Mouse (Mus musculus) fibroblast of lung, adult 2 months (primary cell): ENCODE data around the gene Cnga4.
"Not testable (repeated sequence)": the region's sequence is repeated elsewhere in the genome, so short reads cannot be mapped to it uniquely, and the experiment has no call there.

Source experiments
- DNase-seq: peaks from one replicate; pipeline ENCODE4 v3.0.0-alpha.2; 2011; ENCODE audit warnings: low read depth

Cnga4 gene

GRCm38 (mm10) chr7:105416529-105416928 is 12.2 kb downstream of the Cnga4 start:
- DNase-seq, result no peak

- DNase-seq, result no peak
Observed at GRCm38 (mm10) chr7:105418106-105418505, 13.7 kb downstream of the Cnga4 start.

GRCm38 (mm10) chr7:105420903-105421302 is 16.5 kb downstream of the Cnga4 start:
- no peak for DNase-seq

GRCm38 (mm10) chr7:105424368-105424767 is 20.0 kb downstream of the Cnga4 start:
- no peak for DNase-seq

- DNase-seq, result no peak
Observed at GRCm38 (mm10) chr7:105425424-105426043, 21.2 kb downstream of the Cnga4 start, which contains the start of gene Cckbr. Cckbr (plus strand) TSS chr7:105425731.

- no peak for DNase-seq
Observed at GRCm38 (mm10) chr7:105426051-105426450, 21.7 kb downstream of the Cnga4 start.

GRCm38 (mm10) chr7:105432058-105432457 is 27.7 kb downstream of the Cnga4 start:
- DNase-seq, result no peak

- no peak for DNase-seq
Observed at GRCm38 (mm10) chr7:105433859-105434258, 29.5 kb downstream of the Cnga4 start.

- DNase-seq, result no peak
Observed at GRCm38 (mm10) chr7:105434798-105435197, 30.4 kb downstream of the Cnga4 start.

GRCm38 (mm10) chr7:105437979-105438772 is 33.8 kb downstream of the Cnga4 start:
- DNase-seq, result no peak

GRCm38 (mm10) chr7:105441426-105441825 is 37.1 kb downstream of the Cnga4 start:
- DNase-seq, result no peak

- no peak for DNase-seq
Observed at GRCm38 (mm10) chr7:105445076-105445475, 40.7 kb downstream of the Cnga4 start.

GRCm38 (mm10) chr7:105453345-105453744 is 49.0 kb downstream of the Cnga4 start:
- DNase-seq, result not testable (repeated sequence)
